Mouse (Mus musculus) c-Kit-positive CD71-positive TER-119-positive erythroid progenitor cells, embryonic 14.5 days (primary cell): ENCODE results near the gene Cacnb2.
A peak's percentile ranks its signal among the peaks of the same experiment; 100 is the strongest.
"Not testable (repeated sequence)": the region's sequence is repeated elsewhere in the genome, so short reads cannot be mapped to it uniquely, and the experiment has no call there.

ENCODE experiments used
- DNase-seq: peaks from one replicate; pipeline ENCODE4 v3.0.0-alpha.2; 2013; ENCODE audit warnings: low spot score

Cacnb2 gene

DNA sequence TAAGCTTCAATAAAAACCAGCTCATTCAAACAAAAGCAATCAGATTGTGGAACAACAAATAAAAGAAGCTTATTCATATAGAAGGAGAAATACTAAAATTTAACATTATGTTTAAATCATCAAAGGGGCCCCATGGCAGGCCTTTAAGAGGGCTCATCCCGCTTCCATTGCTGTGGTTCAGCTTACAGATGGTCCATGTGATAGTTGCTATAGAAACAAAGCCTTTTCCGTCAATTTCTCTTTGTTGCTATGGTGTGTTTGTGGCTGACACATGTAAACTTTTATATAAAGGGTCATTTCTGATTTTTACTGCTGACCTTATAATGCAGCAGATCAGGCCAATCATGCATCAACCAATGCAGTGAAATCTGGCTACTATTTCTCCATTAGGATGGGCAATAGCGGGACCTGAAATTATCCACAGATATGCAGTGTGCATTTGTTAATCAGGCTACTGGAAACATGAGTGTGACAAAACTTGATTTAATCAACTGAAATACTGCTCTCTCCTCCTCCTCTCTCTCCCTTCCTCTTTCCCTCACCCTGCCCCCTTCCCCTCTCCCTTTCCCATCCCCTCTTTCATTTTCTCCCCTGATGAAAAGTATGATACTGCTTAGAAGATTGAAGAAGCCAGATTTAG, 54.4 kb downstream of the Cacnb2 start:
- DNase-seq: no peak

DNA sequence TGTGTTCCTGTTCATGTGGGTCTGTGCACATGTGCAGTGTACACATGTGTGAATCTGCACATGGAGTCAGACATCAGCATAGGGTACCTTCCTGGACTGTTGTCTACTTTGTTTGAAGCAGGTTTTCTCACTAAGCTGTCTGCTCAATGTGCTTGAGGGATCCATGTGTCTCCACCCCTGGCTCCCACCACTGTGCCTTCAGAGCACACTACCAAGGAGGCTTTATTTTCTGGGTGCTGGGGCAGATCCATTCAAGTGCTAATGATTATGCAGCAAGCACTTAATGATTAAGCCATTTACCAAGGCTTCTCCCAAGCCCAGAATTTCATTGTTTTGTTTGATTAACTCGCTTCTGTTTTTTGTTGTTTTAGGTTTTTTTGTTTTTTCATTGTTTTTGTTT, 62.3 kb downstream of the Cacnb2 start:
- DNase-seq: no peak

DNA sequence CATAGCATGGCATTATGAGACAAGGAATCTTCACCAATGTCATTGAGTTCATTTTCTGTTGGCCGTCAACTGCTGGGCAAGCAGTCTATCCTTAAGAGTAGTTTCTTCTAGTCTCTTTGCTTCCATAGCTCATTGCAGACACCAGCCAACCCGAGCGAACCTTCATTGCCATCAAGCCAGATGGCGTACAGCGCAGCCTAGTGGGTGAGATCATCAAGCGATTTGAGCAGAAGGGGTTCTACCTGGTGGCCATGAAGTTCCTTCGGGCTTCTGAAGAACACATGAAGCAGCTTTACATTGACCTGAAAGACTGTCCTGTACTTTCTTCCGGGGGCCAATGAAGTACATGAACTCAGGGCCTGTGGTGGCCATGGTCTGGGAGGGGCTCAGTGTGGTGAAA, 69.2 kb downstream of the Cacnb2 start:
- DNase-seq: no peak

DNA sequence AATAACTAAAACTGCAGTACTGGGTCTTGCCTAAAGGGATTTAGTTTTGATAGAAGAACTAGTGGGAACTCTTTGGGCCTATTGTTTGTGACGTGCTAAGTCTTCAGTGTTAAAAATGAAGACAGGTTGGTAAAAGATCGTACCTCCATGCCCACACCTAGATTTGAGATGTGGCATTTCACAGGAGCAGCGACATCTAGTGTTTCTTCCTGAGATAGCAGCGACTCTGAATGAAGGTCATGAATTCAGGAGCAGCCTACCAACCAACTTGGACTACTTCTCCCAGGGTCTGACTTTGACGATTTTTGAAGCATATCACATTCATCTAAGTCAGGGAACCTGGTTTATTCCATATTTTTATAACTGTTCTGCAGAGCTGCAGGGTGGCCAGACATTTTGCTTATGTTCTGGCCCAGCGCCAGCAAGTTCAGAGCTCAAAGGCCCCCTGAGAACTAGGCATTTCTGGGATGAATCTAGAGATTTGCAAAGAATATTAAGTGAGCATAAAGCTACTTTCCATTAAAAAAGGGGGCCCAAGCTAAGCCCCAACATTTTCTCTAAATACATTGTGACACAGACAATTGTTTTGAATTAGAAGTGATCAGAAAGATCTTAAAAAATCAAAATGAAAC, 74.1 kb downstream of the Cacnb2 start:
- peak; percentile 29 for DNase-seq

DNA sequence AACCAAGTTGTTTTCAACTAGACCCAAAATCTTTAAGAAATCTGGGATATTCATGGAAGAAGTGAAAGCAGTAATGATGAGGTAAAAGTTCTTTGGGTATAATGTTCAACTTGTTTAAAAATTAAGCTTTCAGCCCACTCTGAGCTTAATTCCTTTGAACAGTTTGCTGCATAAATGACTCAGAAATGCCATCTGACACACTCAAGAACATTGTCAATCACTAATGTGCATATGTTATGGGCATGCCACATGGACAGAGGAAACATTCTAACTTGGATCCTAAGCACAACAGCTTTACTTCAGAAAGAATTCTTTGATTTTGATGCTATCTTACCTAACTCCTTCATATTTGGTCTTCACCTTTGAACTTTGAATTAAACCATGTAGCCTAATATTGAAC, 81.3 kb downstream of the Cacnb2 start:
- DNase-seq: no peak

DNA sequence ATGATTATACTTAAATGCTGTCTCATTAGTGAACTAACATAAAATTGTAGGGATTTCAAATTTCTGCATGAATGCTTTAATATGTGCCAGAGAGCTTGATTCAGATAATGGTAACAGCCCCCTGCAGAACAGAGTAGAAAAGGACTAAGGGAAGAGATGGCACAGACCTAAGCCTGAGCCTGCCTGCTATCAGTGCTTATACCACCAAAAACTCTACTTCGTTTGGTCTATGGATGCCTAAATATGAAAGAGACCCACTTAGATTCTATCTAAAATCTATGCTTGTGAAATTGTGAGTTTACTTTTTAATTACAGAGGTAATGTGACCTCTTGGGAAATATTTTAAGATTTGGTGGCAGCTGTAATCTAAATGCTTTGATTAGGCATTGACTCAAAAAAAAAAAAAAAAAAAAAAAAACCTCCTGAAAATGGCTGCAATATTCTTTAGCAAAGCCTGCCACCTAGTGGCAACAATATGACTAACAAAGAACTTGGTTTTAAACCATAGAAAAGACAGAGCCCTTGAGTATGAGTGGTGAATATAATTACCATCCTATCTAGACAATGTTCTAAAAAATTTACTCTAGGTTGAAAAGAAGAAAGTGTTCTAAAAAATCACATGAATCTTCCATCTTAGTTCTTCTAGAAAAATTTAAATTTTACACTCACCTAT, 100.2 kb downstream of the Cacnb2 start:
- peak; percentile 23 for DNase-seq

DNA sequence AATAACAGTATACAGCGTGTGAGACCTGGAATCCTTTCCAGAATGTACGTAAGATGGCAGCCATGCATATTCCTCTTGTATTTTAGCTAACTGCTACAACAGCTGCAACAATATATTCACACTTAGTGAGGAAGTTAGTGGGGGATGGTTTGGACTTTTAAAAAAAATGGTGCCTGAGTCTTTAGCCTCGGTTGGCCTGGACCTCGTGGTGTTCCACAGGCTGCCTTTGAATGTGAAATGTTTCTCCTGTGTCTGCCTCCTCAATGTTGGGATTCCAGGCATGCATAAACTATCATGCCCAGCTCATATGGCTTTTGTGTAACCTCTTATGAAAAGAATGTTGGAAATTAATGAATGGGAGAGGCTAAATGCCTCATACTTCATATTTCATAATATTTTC, 100.8 kb downstream of the Cacnb2 start:
- no peak for DNase-seq

DNA sequence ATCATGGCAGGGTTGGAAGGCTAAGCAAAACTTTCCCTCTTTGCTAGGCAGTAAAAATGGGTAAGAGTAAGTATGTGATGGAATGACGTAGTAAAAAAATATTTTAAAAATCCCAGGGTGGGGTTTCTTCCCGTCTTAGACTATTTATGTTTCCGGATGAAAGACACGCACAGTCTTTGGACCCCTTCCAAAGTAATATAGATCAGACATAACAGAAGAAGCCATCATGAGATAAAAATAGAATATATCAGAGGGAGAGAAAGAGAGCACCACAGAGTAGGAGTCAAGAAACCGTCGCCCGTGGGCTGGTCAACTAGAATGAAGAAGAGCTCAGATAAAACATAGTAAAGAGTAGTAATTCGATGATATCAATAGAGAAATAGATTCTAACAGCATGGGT, 107.4 kb downstream of the Cacnb2 start:
- DNase-seq: no peak

DNA sequence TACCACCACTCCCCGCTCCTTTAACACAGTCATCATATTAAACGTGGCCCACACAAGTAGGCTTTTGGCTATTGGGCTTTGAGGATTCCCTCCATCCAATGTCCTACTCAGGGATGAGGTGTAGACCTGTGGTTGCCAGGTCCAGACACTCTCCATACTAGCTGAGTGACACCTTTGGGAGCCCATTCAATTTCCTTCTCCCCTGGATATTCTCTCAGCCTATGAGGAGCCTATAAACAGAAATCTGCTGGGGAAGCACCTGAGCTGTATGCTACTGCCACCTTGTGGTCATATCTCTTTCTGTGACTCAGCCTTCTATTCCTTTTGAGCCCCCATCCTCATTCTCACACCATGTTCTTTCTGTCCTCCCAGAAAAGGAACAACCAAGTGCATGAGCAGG, 108.9 kb downstream of the Cacnb2 start:
- peak; percentile 2 for DNase-seq

DNA sequence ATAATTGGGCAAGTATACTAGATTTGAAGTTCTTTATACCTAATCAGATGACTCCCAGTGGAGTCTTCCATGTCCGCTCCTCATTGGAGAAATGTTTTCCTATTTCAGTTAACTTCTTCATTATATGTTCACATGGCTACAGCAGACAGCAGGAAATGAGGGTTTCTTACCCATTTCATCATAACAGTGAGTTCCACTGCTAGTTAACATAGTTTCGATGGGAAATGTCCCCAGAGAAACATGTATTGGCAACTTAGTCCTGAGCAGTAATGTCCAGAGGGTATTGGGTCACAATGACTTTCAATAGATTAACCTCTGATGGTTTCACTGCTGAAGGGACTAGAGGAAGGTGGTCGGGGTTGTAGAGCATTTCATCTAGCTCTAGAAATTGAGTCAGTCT, 110.2 kb downstream of the Cacnb2 start:
- no peak for DNase-seq

DNA sequence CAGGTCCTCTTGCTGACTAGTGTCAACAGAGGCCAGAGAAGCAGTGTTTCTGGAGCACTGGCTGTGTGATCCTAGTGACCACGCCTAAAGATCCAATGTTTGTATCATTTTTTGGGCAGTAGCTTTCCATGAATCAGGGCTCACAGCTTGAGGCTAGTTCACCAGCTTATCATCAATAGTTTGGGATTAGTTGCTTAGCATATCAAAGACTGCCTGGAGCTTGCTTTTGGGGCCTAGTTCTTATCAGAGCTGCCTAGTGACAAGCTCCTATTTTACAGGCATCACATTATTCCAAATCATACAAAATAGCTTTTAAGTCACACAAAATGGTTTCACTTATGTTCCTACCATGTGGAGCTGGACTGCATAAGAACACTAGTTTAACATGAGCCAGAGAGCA, 113.8 kb downstream of the Cacnb2 start:
- no peak for DNase-seq

DNA sequence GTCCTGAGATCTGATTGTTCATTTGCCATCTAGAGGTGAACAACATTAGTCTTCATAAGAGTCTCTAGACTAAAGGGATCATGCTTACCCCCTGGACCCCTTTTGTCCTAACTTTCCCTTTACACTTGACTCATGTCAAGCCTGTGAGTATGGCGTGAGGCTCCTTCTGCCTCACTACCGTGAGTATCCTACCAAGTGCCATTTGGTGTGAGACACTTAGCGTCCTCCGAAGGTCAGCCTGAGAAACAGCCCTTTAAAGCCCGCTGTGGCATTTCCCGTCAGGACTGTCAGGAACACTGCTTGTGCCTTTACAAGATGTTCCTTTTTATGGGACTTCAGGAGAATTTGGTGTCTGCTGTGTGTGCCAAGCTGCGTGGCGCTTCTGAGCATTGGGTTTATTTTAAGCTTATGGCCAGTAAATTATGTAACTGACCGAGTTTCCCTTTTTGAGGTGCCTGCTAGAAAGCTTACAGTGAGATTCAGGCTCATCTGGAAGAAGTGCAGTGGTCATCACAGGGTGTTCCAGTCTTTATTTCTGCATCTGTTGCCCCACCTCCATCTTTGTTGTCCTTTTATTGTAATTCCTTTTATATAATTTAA, 116.3 kb downstream of the Cacnb2 start:
- no peak for DNase-seq

DNA sequence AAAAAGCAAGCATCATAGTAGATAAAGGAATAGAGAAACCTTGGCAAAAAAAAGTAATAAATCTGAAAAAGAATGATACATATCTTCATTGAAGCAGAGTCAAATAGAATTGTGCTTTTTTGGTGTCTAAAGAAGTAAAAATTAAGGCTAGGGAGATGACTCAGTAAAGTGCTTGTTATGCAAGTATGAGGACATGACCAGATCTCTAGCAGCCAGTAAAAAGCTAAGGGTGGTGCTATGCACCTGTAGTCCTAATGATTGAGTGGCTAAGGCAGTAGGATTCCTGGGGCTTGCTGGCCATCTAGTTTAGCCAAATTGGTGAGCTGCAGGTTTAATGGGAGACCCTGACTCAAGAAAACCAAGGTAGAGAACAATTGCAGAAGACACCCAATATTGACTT, 122.5 kb downstream of the Cacnb2 start:
- DNase-seq: no peak

DNA sequence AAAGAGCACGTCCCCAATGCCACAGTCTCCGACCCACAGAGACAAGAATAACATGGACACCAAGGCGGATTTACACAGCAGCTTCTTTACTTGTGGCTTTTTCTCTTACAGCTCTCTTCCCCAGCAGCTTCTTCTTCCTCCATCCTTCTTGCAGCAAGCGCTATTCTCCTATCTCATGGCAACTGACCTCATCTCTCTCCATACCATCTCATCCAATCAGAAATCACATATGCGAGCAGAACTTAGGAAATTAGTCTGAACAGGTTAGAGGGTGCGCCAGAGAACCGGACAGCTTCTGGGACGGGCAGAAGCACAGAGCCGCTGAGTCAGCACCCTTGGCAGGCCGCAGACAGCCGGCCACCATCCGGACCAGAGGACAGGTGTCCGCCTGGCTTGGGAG, 123.7 kb downstream of the Cacnb2 start:
- DNase-seq: not testable (repeated sequence)

DNA sequence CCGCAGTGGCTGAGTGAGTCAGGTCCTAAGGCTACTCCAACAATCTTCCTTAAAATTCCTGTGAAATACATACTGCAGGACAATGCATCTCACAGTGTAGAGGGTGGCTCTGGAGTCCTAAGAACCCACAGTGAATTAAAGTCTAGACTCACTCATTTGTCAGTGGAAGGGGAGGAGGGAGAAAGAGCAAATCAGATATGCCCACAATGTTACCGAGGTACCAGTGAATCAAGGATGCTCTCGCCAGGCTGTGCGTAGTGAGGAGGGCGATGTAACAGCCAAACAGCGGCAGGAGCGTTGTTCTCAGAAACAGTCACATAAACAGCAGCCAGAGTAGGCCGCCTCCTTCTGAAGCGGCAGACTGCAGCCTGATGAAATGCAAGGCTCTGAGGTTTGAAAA, 136.0 kb downstream of the Cacnb2 start:
- DNase-seq: no peak

DNA sequence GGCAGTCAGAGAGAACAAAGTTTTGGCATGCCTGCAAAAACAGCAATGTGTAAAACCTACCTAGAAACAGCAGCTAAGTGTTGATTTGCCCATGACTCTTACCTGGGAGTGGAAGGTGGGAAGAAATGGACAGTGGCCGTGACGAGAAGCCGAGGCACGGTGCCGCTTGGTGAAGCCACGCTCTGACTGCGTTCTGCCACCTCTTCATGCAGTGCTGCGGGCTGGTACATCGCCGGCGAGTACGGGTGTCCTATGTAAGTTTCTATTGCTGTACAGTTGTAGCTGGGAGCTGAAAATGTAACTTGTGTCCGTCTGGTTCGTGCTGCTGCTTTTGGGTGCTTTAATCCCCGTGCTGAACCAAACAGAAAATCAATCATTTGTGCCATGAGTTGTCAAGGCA, 136.6 kb downstream of the Cacnb2 start:
- DNase-seq: no peak

DNA sequence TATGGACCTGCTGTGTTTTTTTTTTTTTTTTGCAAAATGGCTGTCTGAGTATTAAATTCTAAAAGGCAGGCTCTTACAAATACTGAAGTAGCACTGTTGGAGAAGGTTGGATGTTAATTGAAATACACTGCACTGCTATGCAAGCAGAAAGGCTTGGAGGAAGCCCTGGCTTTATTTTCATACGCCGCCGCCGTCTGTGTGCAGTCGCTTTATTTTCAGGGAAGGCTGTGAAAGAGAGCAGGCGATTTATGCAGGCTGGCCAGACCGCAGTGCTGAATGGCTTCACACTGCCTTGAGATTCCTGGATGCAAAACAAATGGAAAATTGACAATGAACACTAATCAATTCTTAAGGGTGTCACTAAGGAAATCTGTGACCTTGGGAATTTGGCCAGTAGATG, 137.5 kb downstream of the Cacnb2 start:
- no peak for DNase-seq

DNA sequence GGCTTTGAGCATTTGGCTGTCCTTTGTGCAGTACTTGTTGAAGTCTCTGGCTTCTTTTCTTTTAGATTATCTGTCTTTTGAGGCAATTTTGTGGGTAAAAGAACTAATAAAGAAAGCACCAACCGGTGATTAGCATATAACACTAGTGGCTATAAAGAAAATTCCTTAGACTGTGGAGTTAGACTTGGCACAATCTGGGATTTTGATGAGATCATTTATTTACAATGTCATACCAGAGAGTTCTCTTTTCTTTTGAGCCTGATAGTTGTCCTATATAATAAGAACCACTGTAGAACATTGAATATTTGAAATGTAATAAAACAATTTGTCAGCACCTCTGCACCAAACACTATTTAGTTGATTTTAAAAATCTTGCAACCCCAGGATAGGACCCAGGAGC, 141.9 kb downstream of the Cacnb2 start:
- no peak for DNase-seq

DNA sequence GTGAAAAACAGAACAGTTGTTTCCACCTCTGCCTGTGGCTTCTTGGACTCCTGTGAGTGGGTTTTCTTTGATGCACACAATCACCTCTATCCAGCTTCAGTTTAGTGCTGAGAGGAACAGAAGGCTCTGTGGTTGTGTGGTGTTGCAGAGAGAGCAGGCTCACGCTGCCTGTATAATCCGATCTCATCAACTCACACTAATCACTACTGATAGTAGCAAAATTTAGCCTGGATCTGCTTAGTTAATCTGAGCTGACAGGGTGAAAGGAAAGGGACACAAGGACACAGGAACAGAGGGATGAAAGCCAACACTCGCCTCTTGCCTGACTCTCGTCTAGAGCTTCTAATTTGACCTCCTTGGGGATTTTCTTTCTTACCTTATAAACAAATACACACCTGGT, 160.0 kb downstream of the Cacnb2 start:
- no peak for DNase-seq

DNA sequence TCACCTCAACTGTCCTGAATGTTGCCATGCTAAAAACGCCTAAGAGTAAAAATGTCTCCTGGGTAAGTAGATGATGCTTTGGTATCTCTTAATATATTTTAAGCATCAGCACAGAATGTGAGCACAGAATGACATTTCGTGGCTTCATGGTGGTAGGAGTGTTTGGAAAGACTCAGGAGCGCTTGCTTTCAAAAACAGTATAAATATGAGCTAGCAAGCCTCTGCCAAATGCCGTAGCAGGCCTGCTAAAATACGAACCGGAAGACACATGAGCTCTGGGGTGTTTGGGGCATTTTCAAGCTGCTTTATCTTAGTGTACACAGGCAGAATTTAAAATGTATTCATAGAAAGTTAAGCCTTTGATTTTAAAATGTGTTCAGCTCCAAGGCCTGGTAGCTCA, 161.0 kb downstream of the Cacnb2 start:
- DNase-seq: no peak

DNA sequence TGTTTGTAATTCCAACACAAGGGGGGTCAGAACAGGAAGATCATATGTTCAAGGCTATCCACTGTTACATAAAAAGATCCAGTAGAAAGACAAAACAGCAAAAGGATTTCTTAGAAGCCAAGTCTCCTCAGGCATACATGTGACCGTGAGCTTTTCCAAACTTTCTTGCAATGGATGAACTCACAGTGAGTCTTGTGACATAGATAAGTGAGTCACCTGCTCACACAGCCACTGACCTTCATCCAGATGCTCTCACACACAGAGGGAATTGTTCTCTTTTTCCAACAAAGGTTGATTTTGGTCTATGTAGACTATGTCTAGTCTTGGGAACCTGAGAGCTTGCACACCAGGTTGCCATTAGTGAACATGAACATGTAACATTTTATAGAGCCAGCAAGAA, 166.6 kb downstream of the Cacnb2 start:
- no peak for DNase-seq

DNA sequence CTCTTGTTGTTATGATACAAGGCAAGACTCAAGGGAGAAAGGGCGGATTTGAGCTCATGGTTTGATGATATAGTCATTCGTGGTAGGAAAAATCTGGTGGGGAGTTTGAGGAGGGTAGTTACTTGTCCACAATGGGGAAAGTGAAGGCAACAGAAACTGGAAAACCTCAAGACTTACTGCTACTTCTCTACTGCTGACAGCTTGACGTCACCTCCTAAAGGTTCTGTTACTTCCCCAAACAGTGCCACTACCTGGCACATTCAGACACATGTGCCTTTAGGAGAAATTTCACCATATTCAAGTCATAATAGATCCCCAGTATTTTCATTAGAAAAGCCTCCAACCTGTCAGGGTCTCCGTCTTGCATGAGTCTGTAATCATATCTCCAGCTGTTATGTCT, 167.7 kb downstream of the Cacnb2 start:
- no peak for DNase-seq

DNA sequence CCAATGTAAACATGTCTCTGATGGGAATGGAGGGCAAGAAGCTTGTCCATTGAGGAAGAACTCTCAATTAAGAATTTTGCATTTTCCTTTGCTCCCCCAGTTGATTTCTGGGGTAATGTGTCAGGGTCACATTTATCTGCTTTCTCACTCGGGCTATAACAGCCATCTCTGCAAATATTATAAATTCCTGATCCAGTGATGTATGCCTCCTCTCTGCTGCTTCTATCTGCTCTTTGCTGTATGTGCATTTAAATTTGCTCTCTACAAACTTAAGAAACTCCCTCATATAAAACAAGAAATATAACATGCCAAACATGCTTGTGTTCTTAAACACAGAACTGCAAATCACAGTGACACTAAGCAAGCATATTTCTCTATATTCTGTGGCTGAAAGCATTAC, 171.5 kb downstream of the Cacnb2 start:
- no peak for DNase-seq
